Mouse (Mus musculus): ENCODE results near the gene Shb.

- TF ChIP-seq ZKSCAN1 (IDR thresholded peaks at IDR 0.05; ENCODE audit: borderline replicate concordance, low read depth, low read length) (no peak), USF2 (conservative IDR thresholded peaks at IDR 0.05; ENCODE audit: low read depth, low read length) (no peak), CHD2 (IDR thresholded peaks at IDR 0.05; ENCODE audit: low read length) (no peak), EP300 (IDR thresholded peaks at IDR 0.05; ENCODE audit: low read length) (no peak), CTCF (conservative IDR thresholded peaks at IDR 0.05 in 1 of 2, IDR thresholded peaks at IDR 0.05 in 1 of 2; ENCODE audit: low read depth in 2 of 2, low read length in 2 of 2) (no peak), SIN3A (IDR thresholded peaks at IDR 0.05; ENCODE audit: low read length) (no peak), RAD21 (IDR thresholded peaks at IDR 0.05; ENCODE audit: low read depth, low read length) (no peak), ZMIZ1 (IDR thresholded peaks at IDR 0.05; ENCODE audit: low read depth, low read length) (no peak), IRF4 (IDR thresholded peaks at IDR 0.05; ENCODE audit: low read depth, low read length) (no peak), ZC3H11A (IDR thresholded peaks at IDR 0.05; ENCODE audit: low read depth, low read length) (no peak), TCF12 (IDR thresholded peaks at IDR 0.05; ENCODE audit: low read depth, low read length) (no peak), USF1 (IDR thresholded peaks at IDR 0.05; ENCODE audit: low read depth, low read length) (no peak)
These were observed 44.6 kb downstream of the Shb start for GRCm38 (mm10) chr4:45487681-45488081.

All from CH12.LX (cell line).